Mouse (Mus musculus) CD4-positive naive resting alpha-beta T cell, adult 76 days (primary cell): ENCODE results near the gene Depdc1a. TPM values are rescaled to one million over a fixed set of nuclear protein-coding genes. Genes with fewer than 3 reads are reported as not detected.

Experiments
- total RNA-seq: library from RNA; stranded (reverse); gene quantifications from one replicate; pipeline ENCODE4 v1.2.4, GENCODE M21; 2023

The Depdc1a gene
- not detected for total RNA-seq

GRCm38 (mm10) chr3:159495243-159495801 lies at the start of gene Depdc1a:
TSS of gene Depdc1a (plus strand) at chr3:159495433.

Other genes with a start within 250 kb of the Depdc1a start
- not detected for gene Rpe65, start 103.7 kb downstream of the Depdc1a start, total RNA-seq